Mouse (Mus musculus) R1 (cell line): ENCODE data around the gene Mccc2.
A peak's percentile ranks its signal among the peaks of the same experiment; 100 is the strongest.
"Not testable (repeated sequence)": the region's sequence is repeated elsewhere in the genome, so short reads cannot be mapped to it uniquely, and the experiment has no call there.

Experiments
- DNase-seq: peaks from one replicate; pipeline ENCODE4 v3.0.0-alpha.2; 2018; ENCODE audit warnings: low read depth, low spot score

Mccc2 gene

DNA sequence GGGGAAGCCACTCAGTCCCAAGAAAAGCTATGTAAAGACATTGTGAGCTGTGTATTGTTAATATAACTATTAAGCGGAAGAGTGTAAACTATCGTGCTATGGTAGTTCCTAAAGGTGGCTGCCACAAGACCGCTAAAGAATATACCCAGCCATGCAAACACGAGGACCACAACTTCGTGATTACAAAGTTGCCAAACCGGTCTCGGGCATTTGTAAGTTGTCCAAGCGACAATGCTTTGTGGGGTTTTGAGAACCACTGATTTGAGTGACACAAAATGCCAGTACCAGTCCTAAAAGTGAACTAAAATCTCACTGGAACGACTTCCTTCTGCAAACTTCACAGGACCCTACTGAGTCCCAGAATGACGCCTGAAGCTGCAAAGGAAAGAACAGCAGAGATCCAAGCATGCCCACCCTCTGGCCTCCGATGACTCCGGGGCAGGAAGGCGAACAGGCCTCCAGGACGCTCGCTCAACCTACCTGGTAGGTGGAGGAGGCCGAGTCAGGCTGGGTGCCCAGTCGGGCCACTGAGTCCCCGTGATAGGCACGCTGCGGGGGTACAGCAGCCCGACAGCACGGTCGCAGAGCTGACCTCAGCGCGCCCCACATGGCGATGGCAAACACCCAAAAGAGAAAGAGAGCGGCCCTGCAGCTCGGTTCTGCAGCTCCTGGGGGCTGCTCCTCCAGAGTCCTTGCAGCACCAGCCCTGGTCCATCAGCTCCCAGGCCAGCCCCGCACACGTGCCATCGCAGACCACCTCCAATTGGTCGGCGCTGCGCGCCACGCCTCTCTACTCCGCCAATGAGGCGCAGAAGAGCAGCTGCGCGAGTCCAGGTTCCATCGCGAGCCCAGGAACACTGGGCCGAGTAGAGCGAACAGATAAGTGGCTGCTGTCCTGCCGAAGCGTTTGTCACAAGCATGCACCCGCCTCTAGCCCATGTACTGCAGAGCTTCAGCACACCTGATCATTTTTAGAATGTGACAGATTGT lies at the start of gene Mccc2:
Gene Mccc2, minus strand, starts transcription at position 734 of the 990 bp plus-strand sequence.
- peak; percentile 95 for DNase-seq

DNA sequence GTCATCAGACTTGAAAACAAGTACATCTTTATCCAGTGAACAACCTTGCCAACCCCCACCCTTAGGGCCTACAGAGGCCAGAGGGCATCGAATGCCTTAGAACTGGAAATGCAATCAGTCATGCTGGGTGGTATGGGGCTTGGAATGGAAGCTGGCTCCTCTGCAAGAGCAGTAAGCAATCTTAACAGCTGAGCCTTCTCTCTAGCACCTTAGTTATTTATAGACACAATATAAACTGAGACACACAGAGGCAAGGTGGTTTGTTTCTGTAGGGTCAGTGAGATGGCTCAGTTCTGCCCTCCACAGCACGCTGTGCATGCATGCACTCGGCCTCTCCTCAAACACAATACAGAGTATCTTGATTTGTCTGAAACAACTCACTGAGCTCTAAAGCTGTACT lies 48.5 kb upstream of the Mccc2 start:
- no peak for DNase-seq

DNA sequence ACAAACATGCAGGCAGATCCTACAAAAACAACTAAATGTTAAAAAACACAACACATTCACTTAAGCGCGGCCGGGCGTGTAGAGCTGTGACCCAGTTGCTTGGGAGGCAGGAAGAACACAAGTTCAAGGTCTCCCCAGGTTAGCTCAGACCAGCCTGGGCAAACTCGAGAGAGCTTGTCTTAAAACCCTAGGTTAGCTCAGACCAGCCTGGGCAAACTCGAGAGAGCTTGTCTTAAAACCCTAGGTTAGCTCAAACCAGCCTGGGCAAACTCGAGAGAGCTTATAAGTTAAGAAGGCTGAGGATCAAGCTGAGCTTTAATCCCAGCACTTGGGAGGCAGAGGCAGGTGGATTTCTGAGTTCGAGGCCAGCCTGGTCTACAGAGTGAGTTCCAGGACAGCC lies 42.3 kb upstream of the Mccc2 start:
- DNase-seq = not testable (repeated sequence)

DNA sequence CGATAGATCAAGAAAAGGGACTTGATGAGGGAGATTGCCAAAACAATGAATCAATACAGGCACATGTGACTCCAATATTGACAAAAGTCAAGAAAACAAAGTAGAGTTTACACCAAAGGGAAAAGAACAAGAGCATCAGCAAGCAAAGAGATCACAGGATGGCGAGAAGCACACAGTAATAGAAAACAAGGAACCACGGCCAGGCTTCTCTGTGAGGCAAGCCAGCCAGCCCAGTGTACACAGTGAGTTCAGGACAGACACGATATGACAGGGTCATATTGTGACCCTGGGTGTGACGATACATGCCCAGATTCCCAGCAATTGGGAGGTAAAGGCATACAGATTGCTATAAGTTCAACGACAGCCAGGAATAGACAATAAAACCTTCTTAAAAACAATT lies 10.6 kb upstream of the Mccc2 start:
- DNase-seq = no peak

- no peak for DNase-seq
Observed at GRCm38 (mm10) chr13:100016891-100017290, 1.5 kb upstream of the Mccc2 start.

DNA sequence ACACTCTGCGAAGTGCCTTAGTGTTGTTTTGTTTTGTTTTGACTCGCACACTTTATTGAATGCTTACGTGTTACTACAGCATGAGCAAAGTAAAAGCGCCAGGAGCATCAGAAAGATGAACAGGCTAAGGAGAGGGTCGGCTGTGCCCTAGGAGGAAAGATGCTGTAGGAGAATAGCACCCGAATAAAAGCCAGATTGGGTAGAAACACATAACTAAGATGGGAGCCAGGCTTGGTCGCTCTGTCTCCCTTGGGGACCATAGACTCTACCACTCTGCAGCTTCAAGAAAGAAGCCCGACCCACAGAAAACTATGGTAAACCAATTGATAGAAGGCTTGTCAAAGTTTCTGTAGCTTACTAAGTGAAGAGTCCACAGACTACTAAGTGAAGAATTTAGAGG lies 498 bp upstream of the Mccc2 start:
- no peak for DNase-seq

- DNase-seq = no peak
Observed at GRCm38 (mm10) chr13:100005911-100006496, 9.4 kb downstream of the Mccc2 start.

DNA sequence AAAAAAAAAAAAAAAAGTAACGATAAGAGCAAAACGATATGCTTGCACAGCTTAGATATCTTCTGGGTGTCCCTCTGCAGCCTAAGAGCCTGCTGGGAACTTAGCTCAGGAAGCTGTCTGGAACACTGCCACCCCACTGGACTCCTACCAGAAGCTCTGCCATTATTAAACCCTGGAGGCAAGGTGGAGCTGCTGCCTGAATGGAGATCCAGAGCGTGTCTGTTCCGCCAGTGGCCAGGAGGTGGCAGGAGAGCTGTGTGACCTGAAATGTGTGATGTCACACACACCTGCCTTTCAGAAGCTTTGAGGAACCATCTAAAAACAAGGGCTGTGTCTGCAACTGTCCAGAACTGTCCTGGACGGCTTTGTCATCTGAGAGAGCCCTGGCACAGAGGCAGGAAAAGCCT lies 13.6 kb downstream of the Mccc2 start:
- DNase-seq = peak; percentile 85

- DNase-seq = no peak
Observed at GRCm38 (mm10) chr13:99999078-99999477, 16.4 kb downstream of the Mccc2 start.

DNA sequence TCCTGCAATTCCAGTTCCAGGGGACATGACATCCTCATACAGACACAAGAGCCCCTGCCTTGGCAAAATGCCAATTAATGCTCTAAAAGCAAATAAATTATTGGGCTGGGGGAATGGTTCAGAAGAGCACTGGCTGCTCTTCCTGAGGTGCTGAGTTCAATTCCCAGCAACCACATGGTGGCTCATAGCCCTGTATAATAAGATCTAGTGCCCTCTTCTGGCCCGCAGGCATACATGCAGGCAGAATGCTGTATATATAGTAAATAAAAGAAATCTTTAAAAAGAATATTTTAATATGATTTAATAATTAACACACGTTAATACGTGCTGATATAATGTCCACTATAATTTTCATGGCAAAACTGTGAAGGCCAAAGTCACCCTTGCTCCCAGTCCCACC lies 17.3 kb downstream of the Mccc2 start:
- peak; percentile 25 for DNase-seq

GRCm38 (mm10) chr13:99989592-99989991 lies 25.8 kb downstream of the Mccc2 start:
- DNase-seq = no peak

DNA sequence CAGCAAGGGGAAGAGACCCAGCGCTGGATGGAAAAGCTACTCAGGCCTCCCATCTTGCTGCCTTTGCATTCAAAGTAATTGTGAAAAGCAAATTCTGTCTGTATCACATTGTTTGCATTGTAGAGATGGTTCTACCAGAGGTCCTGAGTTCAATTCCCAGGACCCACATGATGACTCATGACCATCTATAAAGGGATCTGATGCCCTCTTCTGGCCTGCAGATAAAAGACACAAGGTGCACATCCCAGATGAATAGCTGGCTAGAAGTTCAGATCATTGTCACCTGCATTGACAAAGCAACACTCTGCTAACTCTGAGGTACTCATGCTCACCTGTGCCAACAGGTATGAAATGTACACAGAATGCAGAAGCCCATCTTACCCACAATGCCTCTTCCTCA lies 32.1 kb downstream of the Mccc2 start:
- no peak for DNase-seq

GRCm38 (mm10) chr13:99979406-99979805 lies 36.0 kb downstream of the Mccc2 start:
- DNase-seq = no peak

DNA sequence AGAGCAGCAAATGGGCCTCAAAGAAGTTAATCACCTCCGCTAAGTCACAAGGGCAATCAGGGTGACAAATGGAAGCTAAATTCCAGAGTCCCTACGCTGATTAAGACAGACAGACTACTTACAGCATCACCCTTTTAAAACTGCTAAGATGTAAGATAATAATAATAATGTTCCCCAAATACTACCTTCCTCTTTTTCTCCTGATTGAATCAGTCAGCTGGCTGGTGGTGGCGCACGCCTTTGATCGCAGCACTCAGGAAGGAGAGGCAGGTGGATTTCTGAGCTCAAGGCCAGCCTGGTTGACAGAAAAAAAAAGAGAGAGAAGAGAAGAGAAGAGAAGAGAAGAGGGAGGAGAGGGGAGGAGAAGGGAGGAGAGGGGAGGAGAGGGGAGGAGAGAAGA lies 45.4 kb downstream of the Mccc2 start:
- no peak for DNase-seq

- DNase-seq = no peak
Observed at GRCm38 (mm10) chr13:99967013-99967678, 48.3 kb downstream of the Mccc2 start.

DNA sequence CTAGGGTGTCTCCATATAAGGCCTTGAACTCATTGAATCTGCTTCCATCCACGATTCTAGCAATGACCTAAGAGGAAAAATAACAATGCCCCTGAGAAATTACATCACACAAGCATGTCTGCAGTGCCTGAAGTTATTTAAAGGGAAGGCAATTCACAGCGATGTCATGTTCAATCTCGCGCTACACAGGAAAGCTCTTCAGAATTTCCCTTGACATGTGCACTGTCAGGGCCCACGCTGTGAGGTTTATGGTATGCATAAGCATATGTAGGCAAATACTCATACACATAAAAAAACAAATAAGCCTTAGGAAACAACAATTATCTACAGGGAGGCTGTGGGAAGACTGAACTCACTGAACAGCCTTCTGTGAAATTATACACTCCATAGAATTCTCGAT lies 51.6 kb downstream of the Mccc2 start:
- DNase-seq = no peak

DNA sequence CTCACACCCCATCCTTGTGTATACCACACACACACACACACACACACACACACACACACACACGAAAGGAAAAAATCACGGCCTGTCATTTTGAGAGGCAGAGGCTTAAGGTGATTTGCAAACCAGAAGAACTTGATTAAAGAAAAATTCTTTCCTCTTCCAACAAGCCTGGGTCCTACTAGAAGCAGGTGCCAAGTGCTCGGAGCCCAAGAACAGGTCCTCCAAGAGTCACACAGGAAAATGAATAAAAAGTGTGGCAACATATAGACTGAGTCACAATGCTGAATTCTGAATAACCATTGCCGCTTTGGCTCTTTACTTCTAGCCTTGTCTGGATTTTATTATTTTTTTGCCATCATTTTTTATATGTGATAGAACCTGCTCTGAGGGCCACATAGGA lies 53.8 kb downstream of the Mccc2 start:
- no peak for DNase-seq

DNA sequence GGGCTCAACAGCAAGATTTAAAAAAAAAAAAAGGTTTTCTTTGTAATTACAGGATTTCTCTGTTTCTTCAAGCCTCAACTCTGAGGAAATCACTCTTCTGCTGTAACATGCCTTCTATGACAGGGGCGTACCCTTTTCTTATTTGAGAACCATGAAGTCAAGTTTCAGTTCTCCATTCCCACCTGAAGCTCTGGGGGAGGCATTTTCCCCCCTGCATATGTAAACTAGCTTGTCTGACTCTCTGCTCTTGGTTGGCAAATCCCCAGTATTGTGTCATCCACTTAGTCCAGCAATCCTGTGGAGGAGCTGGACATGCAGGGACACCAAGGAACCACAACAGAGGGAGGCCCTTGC lies 59.9 kb downstream of the Mccc2 start:
- no peak for DNase-seq

- DNase-seq = no peak
Observed at GRCm38 (mm10) chr13:99954902-99955590, 60.4 kb downstream of the Mccc2 start.

DNA sequence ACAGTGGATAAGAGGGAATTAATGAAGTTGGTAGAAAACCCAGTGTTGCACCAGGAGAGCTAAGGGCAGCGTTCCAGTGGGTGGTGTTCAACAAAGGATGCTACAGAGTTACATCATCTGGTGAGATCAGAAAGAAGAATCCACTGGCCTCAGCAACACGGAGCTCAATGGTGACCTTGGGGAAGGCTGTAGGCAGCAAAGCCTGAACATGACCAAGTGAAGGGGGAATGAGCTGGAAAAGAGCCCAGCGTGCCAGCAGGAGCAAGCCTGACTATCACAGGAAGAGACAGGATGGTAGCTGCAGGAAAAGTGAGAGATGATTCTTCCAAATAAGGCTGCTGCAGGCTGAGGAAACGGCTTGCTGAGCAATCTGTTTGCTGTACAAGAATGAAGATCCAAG lies 68.0 kb downstream of the Mccc2 start:
- no peak for DNase-seq

GRCm38 (mm10) chr13:99943525-99943924 lies 71.9 kb downstream of the Mccc2 start:
- DNase-seq = peak; percentile 58

- peak; percentile 88 for DNase-seq
Observed at GRCm38 (mm10) chr13:99940601-99941000, 74.8 kb downstream of the Mccc2 start.
